Mouse (Mus musculus) kidney, embryonic 16.5 days (tissue): ENCODE data around the gene Nynrin. TPM values are rescaled to one million over a fixed set of nuclear protein-coding genes. Genes with fewer than 3 reads are reported as not detected.

ENCODE experiments used
- ATAC-seq: fragments of 200-750 bp; cut with Nextera tagmentation; 2 replicates; pipeline ENCODE4 v1.8.0; 2017; ENCODE audit warnings: moderate TSS enrichment; ENCODE audit not compliant: low FRiP score, low TSS enrichment
- H3K27ac ChIP-seq: fragments of 300-500 bp; sonication (generic); 2 replicates; pipeline ENCODE4 v1.5.1; 2014; ENCODE audit warnings: low read length
- H3K27me3 ChIP-seq: fragments of 300-500 bp; sonication (generic); 2 replicates; pipeline ENCODE4 v1.6.1; 2014; ENCODE audit warnings: low read length, control low read depth, mixed read lengths; ENCODE audit not compliant: insufficient read depth
- H3K36me3 ChIP-seq: fragments of 300-500 bp; sonication (generic); 2 replicates; pipeline ENCODE4 v1.6.1; 2014; ENCODE audit warnings: low read length, control low read depth, mixed read lengths; ENCODE audit not compliant: insufficient read depth
- H3K4me1 ChIP-seq: fragments of 300-500 bp; sonication (generic); 2 replicates; pipeline ENCODE4 v1.6.1; 2014; ENCODE audit warnings: low read length, control low read depth, mixed read lengths; ENCODE audit not compliant: insufficient read depth
- H3K4me2 ChIP-seq: fragments of 300-500 bp; sonication (generic); replicated peaks from 2 replicates; pipeline ENCODE4 v1.6.1; 2014; ENCODE audit warnings: low read depth, low read length
- H3K4me3 ChIP-seq: fragments of 300-500 bp; sonication (generic); 2 replicates; pipeline ENCODE4 v1.5.1; 2014; ENCODE audit warnings: mild to moderate bottlenecking, low read length
- H3K9ac ChIP-seq: fragments of 300-500 bp; sonication (generic); replicated peaks from 2 replicates; pipeline ENCODE4 v1.6.1; 2014; ENCODE audit warnings: low read length
- H3K9me3 ChIP-seq: fragments of 300-500 bp; sonication (generic); 2 replicates; pipeline ENCODE4 v1.6.1; 2016; ENCODE audit warnings: low read length, control low read depth
- WGBS: fragments of 180-500 bp; shearing (Covaris S2); extraction: QIAGEN DNeasy Blood & Tissue Kit; methylation state at CpG from one replicate; pipeline ENCODE4 v1.1.7; 2014; 5-methylcytosine and 5-hydroxymethylcytosine counted together
- polyA plus RNA-seq: library from polyadenylated mRNA; unstranded; fragments of >200 nt; fragmentation: Nextera tagmentation; extraction: Ambion mirVana; gene quantifications from 2 replicates; pipeline ENCODE4 v1.2.1, GENCODE M21; 2015

Gene Nynrin
- polyA plus RNA-seq, 1 experiment from 2014 or later: 22.5 TPM

DNA sequence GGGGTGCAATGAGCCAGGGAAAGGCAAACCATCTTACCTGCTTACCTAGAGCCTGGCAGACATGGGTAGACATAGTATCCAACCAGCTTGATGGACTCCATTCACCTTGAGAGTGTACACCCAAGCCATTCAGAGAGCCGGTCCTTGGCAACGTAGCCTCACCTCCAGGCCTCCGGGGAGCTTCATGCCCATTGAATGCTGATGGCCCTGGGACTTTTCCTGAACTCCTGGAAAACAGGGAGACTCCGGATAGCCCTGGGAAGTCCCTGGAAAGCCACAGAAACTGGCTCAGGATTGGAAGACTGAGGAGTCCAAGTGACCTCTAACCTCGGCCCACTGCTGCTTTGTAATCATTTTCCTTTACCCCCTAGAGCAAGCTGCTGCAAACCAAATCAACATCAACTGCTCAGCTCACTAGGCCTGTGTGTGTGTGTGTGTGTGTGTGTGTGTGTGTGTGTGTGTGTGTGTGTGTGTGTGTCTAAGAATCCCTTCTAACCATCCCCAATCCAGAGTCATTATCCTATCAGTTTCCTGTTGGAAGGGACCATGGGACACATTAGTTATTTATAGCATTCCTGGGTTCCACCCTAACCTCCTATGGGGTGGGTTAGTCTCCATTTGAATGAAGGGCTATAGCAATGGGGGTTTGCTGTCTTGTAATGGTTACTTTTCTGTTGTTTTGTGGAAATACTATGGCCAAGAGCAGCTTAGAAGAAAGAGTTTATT, 18.8 kb upstream of the Nynrin start:
- H3K27ac ChIP-seq: no peak overlapping the region
- no peaks in the 10 kb centered on the region for H3K4me1 ChIP-seq
- no peaks in the 10 kb centered on the region for H3K9me3 ChIP-seq
- H3K4me2 ChIP-seq: no peak overlapping the region
- no peak overlapping the region for H3K9ac ChIP-seq
- 0 out of 2 replicates have a peak, but pooled peaks cover 9% of the 10 kb centered on the region for H3K36me3 ChIP-seq
- 81% methylated on average over 5 of the region's 5 CpGs for WGBS
- H3K27me3 ChIP-seq: no peaks in the 10 kb centered on the region
- no peak for ATAC-seq
- no peak overlapping the region for H3K4me3 ChIP-seq

DNA sequence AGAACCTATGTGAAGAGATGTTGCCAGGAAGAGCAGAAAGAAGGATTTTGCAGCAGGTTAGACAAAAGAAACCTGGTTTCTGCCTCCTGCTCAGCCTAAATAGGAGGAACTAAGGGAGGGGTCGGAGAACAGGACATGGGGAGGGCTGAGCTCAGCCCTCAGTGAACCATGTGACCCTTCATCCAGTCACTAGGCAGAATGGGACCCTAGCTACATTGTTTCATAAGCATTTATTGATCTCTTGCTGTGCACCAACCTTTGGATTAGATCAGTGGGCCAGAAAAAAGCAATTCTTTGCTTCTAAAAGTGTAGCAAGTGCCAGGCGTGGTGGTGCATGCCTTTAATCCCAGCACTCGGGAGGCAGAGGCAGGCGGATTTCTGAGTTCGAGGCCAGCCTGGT, 15.5 kb upstream of the Nynrin start:
- Histone ChIP-seq H3K27me3 (no peaks in the 10 kb centered on the region), H3K4me1 (no peaks in the 10 kb centered on the region), H3K9ac (no peak overlapping the region), H3K27ac (no peak overlapping the region), H3K4me2 (no peak overlapping the region), H3K36me3 (no peaks in the 10 kb centered on the region), H3K4me3 (no peak overlapping the region), H3K9me3 (no peaks in the 10 kb centered on the region)
- ATAC-seq: no peak
- WGBS: 87% methylated on average over 5 of the region's 5 CpGs

DNA sequence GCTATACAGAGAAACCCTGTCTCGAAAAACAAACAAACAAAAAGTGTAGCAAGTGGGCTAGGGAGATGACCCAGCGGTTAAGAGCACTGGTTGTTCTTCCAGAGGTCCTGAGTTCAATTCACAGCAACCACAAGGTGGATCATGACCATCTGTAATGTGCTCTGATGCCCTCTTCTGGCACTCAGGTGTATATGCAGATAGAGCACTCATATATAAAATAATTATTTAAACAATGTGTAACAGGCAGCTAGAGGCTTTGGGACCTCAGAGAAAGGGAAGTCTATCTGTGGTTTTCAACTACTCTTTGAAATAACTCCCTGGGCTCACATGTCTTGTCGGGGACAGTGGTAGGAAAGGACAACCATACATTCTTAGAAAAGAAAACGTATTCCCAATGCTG, 15.1 kb upstream of the Nynrin start:
- WGBS: 83% methylated on average over 4 of the region's 4 CpGs
- Histone ChIP-seq H3K9me3 (no peaks in the 10 kb centered on the region), H3K9ac (no peak overlapping the region), H3K36me3 (no peaks in the 10 kb centered on the region), H3K4me3 (no peak overlapping the region), H3K27me3 (no peaks in the 10 kb centered on the region), H3K4me1 (no peaks in the 10 kb centered on the region), H3K4me2 (no peak overlapping the region), H3K27ac (no peak overlapping the region)
- no peak for ATAC-seq

DNA sequence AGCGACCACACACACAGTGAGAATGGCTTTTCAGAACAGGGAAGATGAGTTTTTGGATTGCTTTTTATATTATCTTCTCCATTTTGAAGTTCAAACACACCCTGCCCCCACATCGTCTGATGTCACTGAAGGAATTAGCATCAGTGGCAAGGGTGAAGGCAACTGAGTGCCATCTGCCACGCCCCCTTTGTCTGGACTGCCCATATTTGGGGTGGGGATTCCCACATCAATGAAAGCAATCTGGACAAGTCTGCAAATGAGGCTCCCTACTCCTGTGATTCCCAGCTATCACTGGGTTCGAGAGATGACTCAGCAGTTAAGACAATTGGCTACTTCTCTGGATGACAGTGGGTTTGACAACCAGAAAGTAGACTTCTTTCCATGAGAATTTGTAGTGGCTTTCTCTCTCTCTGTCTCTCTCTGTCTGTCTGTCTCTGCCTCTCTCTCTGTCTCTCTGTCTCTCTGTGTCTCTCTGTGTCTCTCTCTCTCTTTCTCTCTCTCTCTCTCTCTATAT, 12.9 kb upstream of the Nynrin start:
- Histone ChIP-seq H3K27me3 (no peaks in the 10 kb centered on the region), H3K27ac (no peak overlapping the region), H3K4me3 (no peak overlapping the region), H3K9ac (no peak overlapping the region), H3K36me3 (no peaks in the 10 kb centered on the region), H3K9me3 (no peaks in the 10 kb centered on the region), H3K4me1 (no peaks in the 10 kb centered on the region), H3K4me2 (no peak overlapping the region)
- no peak for ATAC-seq
- 63% methylated on average over 4 of the region's 4 CpGs for WGBS

DNA sequence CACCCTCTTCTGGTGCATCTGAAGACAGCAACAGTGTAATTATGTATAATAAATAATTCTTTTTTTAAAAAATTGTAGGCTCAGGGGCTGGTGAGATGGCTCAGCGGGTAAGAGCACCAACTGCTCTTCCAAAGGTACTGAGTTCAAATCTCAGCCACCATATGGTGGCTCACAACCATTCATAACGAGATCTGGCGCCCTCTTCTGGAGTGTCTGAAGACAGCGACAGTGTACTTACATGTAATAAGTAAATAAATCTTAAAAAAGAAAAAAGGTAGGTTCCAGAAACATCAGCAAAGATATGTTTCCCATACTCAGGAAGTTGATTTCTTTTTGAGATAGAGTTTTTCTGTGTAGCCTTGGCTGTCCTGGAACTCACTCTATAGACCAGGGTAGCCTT, 11.0 kb upstream of the Nynrin start:
- Histone ChIP-seq H3K4me1 (no peaks in the 10 kb centered on the region), H3K27ac (no peak overlapping the region), H3K4me2 (no peak overlapping the region), H3K9me3 (no peaks in the 10 kb centered on the region), H3K36me3 (no peaks in the 10 kb centered on the region), H3K9ac (no peak overlapping the region), H3K27me3 (no peaks in the 10 kb centered on the region), H3K4me3 (no peak overlapping the region)
- 81% methylated on average over 4 of the region's 4 CpGs for WGBS
- no peak for ATAC-seq

DNA sequence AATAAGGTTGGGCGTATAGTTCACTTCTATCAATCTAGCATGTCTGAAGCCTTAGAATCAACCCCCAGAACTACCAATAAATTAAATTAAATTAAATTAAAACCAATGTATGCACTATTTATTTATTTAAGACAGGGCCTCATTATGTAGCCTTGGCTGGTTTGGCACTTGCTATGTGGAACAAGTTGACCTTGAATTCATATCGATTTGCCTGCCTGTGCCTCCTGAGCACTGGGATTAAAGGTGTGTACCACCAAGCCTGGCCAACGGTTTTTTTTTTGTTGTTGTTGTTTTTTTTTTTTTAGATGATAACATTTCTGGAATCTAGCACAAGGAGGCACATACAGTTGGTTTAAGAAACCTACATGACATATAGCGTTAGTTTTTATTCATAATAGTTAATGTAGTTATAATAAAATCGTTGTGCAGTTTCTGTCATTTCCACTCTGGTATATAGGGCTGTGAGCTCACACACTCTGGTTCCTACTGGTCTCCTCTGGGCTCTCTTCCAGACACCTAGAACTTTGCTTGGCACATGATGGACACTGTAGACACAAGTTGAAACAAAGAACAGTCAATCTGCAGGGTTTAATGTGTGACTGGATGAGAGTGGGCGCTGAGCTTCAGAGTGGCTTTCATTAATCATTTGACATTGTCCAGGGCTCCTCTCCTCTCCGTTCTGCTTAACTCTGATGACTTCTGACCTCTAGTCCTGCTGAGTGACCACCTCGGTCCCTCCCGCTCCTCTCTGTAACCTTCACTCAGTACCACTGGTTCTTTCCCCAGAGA, 8.1 kb upstream of the Nynrin start:
- no peak overlapping the region for H3K4me2 ChIP-seq
- 63% methylated on average over 9 of the region's 9 CpGs for WGBS
- ATAC-seq: peak; percentile 80
- no peaks in the 10 kb centered on the region for H3K9me3 ChIP-seq
- H3K27me3 ChIP-seq: no peaks in the 10 kb centered on the region
- H3K36me3 ChIP-seq: no peaks in the 10 kb centered on the region
- H3K9ac ChIP-seq: no peak overlapping the region
- no peak overlapping the region for H3K4me3 ChIP-seq
- H3K4me1 ChIP-seq: no peaks in the 10 kb centered on the region
- H3K27ac ChIP-seq: peak overlapping the region; percentile 61

DNA sequence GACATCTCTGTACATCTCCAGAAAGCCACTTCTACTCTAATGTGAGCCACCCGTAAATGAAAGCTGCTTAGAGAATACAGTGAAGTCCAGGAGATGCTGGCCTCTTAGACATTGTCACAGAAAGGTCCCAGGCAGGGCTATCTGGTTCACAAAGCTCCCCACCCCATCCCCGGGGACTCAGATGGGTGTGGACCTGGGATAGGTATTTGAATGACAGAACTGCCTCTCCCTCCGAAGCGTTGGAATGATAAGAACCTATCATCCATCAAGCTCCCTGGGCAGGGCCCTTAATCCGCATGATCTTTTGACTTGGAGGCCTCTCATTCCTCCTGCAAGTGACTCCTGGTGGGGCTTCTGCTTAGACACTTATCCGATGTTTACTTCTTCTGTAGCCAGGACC, 2.9 kb upstream of the Nynrin start:
- no peak overlapping the region for H3K4me2 ChIP-seq
- no peak overlapping the region for H3K27ac ChIP-seq
- no peak for ATAC-seq
- no peaks in the 10 kb centered on the region for H3K36me3 ChIP-seq
- H3K4me1 ChIP-seq: peaks cover 26% of the 10 kb centered on the region
- H3K9me3 ChIP-seq: no peaks in the 10 kb centered on the region
- WGBS: 74% methylated on average over 6 of the region's 6 CpGs
- no peaks in the 10 kb centered on the region for H3K27me3 ChIP-seq
- no peak overlapping the region for H3K4me3 ChIP-seq
- H3K9ac ChIP-seq: no peak overlapping the region

DNA sequence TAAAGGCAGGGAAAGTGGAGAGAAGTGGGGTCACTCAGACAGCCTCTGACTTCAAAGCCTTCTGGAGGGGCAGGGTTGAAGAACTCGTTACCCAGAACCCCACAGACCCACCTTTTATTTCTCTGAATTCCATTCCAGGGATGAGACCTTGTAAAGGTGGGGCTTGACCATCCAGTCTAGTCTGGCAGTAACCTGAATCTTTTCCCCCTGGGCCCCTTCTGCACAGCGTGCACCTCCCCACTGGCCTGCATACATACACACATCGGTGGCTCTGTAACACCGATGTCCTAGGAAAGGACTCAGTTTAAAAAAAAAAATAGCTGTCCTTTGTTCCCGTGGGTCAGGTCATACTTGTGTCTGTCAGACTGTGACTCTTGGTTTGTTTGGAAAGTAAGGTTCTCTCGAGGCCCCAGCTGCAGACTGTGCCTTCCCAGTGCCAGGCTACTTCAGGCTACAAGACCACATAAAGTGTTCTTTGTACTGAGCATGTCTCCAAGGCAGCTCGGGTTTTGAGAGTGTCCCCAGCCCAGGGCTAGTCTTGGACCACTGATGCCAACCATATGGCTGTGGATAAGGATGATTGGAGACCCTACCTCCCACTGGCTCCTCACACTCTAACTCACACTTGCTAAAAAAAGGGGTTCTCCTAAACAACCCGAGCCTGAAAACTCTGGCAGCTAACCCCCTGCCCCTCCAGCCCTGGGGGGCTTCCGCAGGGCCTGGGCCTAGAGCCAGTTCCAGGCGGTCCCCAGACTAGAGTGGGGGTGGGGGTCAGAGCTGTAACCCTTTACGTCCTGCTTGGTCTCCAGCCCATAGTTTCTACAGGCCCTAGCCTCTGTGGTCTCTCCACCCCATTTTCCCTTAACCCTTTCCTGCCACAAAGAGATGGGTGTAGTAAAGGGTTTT, 911 bp upstream of the Nynrin start:
- H3K36me3 ChIP-seq: 0 out of 2 replicates have a peak, but pooled peaks cover 2% of the 10 kb centered on the region
- peak overlapping the region; percentile 96 for H3K27ac ChIP-seq
- peak overlapping the region; percentile 69 for H3K9ac ChIP-seq
- peak overlapping the region; percentile 88 for H3K4me2 ChIP-seq
- 3% methylated on average over 11 of the region's 11 CpGs for WGBS
- ATAC-seq: peak; percentile 78
- H3K9me3 ChIP-seq: no peaks in the 10 kb centered on the region
- peaks cover 44% of the 10 kb centered on the region for H3K4me1 ChIP-seq
- H3K4me3 ChIP-seq: peak overlapping the region; percentile 71
- no peaks in the 10 kb centered on the region for H3K27me3 ChIP-seq

DNA sequence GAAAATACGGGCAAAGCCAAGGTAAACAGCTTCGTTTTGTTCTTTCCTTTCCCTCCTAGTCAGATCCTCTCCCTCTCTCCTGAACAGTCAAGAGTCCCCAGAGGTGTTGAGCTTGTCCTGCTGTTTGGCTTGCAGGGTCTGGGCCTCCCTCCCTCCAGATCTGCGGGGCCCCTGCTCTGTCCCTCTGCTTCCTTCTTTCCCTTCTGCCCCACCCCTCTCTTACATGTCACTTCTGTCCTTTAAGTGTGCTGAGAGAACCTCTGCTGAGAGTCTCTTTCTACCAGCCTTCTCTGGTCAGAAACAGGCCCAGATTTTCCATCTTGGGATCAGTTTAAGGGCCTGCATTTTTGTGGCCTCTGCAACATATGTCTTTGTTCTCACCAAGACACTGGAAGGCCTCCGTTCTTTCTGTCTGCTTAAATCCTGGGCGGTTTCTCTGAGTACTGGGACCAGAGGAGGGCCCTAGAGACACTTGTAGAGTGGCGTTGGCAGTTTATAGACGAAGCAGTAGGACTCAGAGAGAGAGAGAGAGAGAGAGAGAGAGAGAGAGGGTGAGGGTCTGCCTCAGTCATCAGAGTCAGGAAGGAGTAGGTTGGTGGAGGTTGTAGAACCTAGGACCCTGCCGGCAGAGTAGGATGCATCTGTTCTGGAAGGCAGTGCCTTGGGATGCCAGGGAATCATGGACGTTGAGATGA, 743 bp downstream of the Nynrin start:
- peaks cover 44% of the 10 kb centered on the region for H3K4me1 ChIP-seq
- WGBS: under 1% methylated on average over 9 of the region's 9 CpGs
- ATAC-seq: peak; percentile 10; the same call in 1 of the 2 replicates

More for the DNA sequence above, 743 bp downstream of the Nynrin start:
- H3K9me3 ChIP-seq: no peaks in the 10 kb centered on the region
- H3K4me3 ChIP-seq: peak overlapping the region; percentile 71
- H3K36me3 ChIP-seq: 0 out of 2 replicates have a peak, but pooled peaks cover 3% of the 10 kb centered on the region
- peak overlapping the region; percentile 69 for H3K9ac ChIP-seq
- H3K27ac ChIP-seq: peak overlapping the region; percentile 96
- H3K27me3 ChIP-seq: no peaks in the 10 kb centered on the region
- H3K4me2 ChIP-seq: peak overlapping the region; percentile 88
